Mouse (Mus musculus) heart, embryonic 15.5 days (tissue): ENCODE data around the gene Nrp2. TPM values are rescaled to one million over a fixed set of nuclear protein-coding genes. Genes with fewer than 3 reads are reported as not detected.

ENCODE experiments used
- ATAC-seq: fragments of 200-750 bp; cut with Nextera tagmentation; replicated peaks from 2 replicates; pipeline ENCODE4 v1.8.0; 2017; ENCODE audit warnings: low read depth, moderate TSS enrichment; ENCODE audit not compliant: insufficient number of reproducible peaks, insufficient read depth, low FRiP score
- H3K27ac ChIP-seq: fragments of 300-500 bp; sonication (generic); 2 replicates; pipeline ENCODE4 v1.5.1; 2015; ENCODE audit warnings: mild to moderate bottlenecking, inconsistent platforms
- H3K27me3 ChIP-seq: fragments of 300-500 bp; sonication (generic); 2 replicates; pipeline ENCODE4 v1.6.1; 2015; ENCODE audit warnings: inconsistent platforms
- H3K36me3 ChIP-seq: fragments of 300-500 bp; sonication (generic); 2 replicates; pipeline ENCODE4 v1.6.1; 2015; ENCODE audit warnings: mild to moderate bottlenecking, inconsistent platforms
- H3K4me1 ChIP-seq: fragments of 300-500 bp; sonication (generic); replicated peaks from 2 replicates; pipeline ENCODE4 v1.6.1; 2015; ENCODE audit warnings: inconsistent platforms
- H3K4me2 ChIP-seq: fragments of 300-500 bp; sonication (generic); 2 replicates; pipeline ENCODE4 v1.6.1; 2015; ENCODE audit warnings: inconsistent platforms, mild to moderate bottlenecking, moderate library complexity
- H3K4me3 ChIP-seq: fragments of 300-500 bp; sonication (generic); 2 replicates; pipeline ENCODE4 v1.5.1; 2015; ENCODE audit warnings: mild to moderate bottlenecking, inconsistent platforms
- H3K9ac ChIP-seq: fragments of 300-500 bp; sonication (generic); 2 replicates; pipeline ENCODE4 v1.6.1; 2015; ENCODE audit warnings: mild to moderate bottlenecking, inconsistent platforms
- H3K9me3 ChIP-seq: fragments of 300-500 bp; sonication (generic); replicated peaks from 2 replicates; pipeline ENCODE4 v1.6.1; 2016; ENCODE audit warnings: inconsistent platforms
- WGBS: fragments of 180-500 bp; shearing (Covaris S2); methylation state at CpG from one replicate; pipeline ENCODE4 v1.1.7; 2015; ENCODE audit warnings: mixed read lengths; 5-methylcytosine and 5-hydroxymethylcytosine counted together
- polyA plus RNA-seq: library from polyadenylated mRNA; unstranded; fragments of >200 nt; fragmentation: Nextera tagmentation; extraction: Ambion mirVana; gene quantifications from 2 replicates; pipeline ENCODE4 v1.2.1, GENCODE M21; 2015

Gene Nrp2
- polyA plus RNA-seq, 1 experiment from 2014 or later = 7.5 TPM

GRCm38 (mm10) chr1:62859556-62860300 is 156.6 kb downstream of the Nrp2 start:
- no peaks in the 10 kb centered on the region for H3K9me3 ChIP-seq
- WGBS = 49% methylated on average over 9 of the region's 9 CpGs
- peak; percentile 85 for ATAC-seq
- H3K9ac ChIP-seq = no peak overlapping the region
- H3K4me3 ChIP-seq = no peak overlapping the region
- no peaks in the 10 kb centered on the region for H3K36me3 ChIP-seq
- H3K27ac ChIP-seq = peak overlapping the region; percentile 71
- H3K4me1 ChIP-seq = peaks cover 25% of the 10 kb centered on the region
- no peaks in the 10 kb centered on the region for H3K27me3 ChIP-seq
- H3K4me2 ChIP-seq = no peak overlapping the region

GRCm38 (mm10) chr1:62860327-62860726 is 157.2 kb downstream of the Nrp2 start:
- no peak overlapping the region for H3K9ac ChIP-seq
- peak; percentile 68 for ATAC-seq
- no peaks in the 10 kb centered on the region for H3K9me3 ChIP-seq
- H3K36me3 ChIP-seq = no peaks in the 10 kb centered on the region
- H3K4me1 ChIP-seq = peaks cover 25% of the 10 kb centered on the region
- H3K4me2 ChIP-seq = peak overlapping the region; percentile 49
- H3K27me3 ChIP-seq = no peaks in the 10 kb centered on the region
- H3K4me3 ChIP-seq = no peak overlapping the region
- peak overlapping the region; percentile 95 for H3K27ac ChIP-seq
- WGBS = 28% methylated on average over 5 of the region's 5 CpGs

GRCm38 (mm10) chr1:62860788-62861187 is 157.7 kb downstream of the Nrp2 start:
- H3K9ac ChIP-seq = no peak overlapping the region

More at GRCm38 (mm10) chr1:62860788-62861187, 157.7 kb downstream of the Nrp2 start:
- no peaks in the 10 kb centered on the region for H3K9me3 ChIP-seq
- H3K27me3 ChIP-seq = no peaks in the 10 kb centered on the region
- peak; percentile 85 for ATAC-seq
- 8% methylated on average over 5 of the region's 5 CpGs for WGBS
- H3K36me3 ChIP-seq = no peaks in the 10 kb centered on the region
- peak overlapping the region; percentile 95 for H3K27ac ChIP-seq
- H3K4me1 ChIP-seq = peaks cover 25% of the 10 kb centered on the region
- no peak overlapping the region for H3K4me3 ChIP-seq
- peak overlapping the region; percentile 49 for H3K4me2 ChIP-seq
